Mouse (Mus musculus) erythroblast, adult 5-6 weeks (primary cell): Measurements from ENCODE around the gene Ubxn11. TPM values are rescaled to one million over a fixed set of nuclear protein-coding genes. Genes with fewer than 3 reads are reported as not detected.

Experiments
- ATAC-seq: replicated peaks from 2 replicates; pipeline ENCODE4 v1.8.0; 2016; ENCODE audit warnings: moderate number of reproducible peaks, mild to moderate bottlenecking, moderate TSS enrichment, inconsistent platforms; ENCODE audit not compliant: poor library complexity, low FRiP score, severe bottlenecking
- total RNA-seq, 2 experiments: library from RNA; stranded (forward) in 1 of 2; stranded (reverse) in 1 of 2; fragments of 150-400 nt in 1 of 2; fragments of 200-764, 138-1000 nt in 1 of 2; gene quantifications; 2 replicates each; pipeline versions ENCODE4 v1.2.3 to v1.2.4; 2015 to 2017; ENCODE audit warnings: low replicate concordance in 2 of 2

The Ubxn11 gene
- total RNA-seq (2015; ENCODE audit: low replicate concordance) (0.84 TPM in 1 of 2 replicates, not detected in the other), total RNA-seq (2017; ENCODE audit: low replicate concordance) (2.4 TPM in 1 of 2 replicates, not detected in the other)

DNA sequence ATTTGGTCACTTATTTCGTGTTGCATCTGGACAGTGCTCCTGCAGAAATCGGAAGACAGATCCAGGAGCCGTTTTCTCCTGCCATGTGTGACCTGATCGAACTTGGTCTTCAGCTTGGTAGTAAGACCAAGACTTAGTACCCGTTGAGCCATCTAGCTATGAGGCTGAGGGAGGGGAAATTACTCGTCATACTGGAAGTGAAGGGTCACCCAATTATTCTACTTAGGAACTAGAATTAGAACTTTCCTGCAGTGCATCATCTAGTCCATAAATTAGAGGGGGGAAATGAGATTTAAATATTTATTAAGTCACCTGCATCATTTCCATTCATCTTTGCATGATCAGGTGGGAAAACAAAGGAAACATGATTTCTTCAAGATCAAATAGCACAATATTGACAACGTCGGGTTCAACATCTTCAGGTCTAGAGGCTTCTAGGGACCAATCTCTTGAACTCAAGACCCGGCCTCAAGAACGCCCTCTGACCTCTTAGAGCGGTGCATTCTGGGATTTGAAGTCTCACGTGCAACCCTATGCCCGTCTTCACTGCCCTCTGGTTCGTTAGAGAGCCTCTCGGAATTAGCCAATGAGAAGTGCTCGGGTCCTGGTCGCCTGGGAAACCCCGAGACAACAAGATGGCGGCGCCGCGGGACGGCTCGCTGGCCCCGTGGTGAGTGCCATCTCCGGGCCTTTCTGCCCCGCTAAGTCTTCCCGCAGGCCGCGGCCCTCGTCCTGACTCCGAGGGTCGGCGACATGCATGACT is at the start of gene Ubxn11:
TSS of gene Ubxn11 (plus strand) at position 592 of the 763 bp plus-strand sequence.
- peak; percentile 99 for ATAC-seq

DNA sequence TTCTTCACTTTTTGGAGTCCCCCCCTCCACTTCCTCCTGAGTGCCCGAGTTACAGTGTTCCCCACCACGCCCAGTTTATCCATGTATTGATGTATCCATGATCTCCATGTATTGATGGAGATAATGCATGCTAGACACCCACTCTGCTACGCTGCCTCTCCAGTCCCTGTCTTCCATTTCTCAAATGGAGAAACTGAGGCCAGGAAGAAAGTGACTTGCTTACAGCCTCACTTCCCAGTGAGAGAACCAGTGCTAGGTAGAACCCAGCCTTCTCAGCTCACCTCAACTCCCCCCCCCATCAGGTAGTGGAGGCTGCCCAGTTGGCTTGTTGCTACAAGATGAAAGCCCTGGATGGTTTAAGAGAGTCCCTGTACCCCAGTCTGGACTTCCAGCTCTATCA is 48.8 kb upstream of the Ubxn11 start, which contains the start of gene Zfp683:
TSS of gene Zfp683 (plus strand) at position 301 of the 400 bp plus-strand sequence.
- no peak for ATAC-seq

DNA sequence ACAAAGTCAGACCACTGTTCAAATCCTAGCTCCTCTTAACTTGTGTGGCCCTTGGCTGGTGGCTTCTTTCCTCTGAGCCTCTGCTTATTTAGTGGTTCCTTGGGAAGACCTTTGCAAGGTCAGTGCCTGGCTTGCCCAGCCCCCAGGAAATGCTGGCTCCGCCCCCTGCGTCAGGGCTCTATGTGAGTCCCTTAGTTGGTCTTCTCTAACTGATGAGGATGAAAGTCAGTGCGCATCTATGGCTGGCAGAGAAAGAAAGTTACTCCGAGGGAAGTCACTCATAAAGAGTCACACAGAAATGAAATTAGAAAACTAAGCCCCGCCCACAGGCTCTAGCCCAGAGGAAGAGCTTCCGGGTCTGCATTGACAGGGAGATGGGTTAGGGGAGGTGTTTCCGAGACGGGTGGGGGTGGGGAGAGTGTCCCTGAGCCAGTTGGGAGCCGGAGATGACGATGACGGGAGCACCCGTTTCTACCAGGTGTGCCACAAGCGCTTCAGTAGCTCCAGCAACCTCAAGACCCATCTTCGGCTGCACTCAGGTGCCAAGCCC is 44.1 kb upstream of the Ubxn11 start:
- no peak for ATAC-seq

DNA sequence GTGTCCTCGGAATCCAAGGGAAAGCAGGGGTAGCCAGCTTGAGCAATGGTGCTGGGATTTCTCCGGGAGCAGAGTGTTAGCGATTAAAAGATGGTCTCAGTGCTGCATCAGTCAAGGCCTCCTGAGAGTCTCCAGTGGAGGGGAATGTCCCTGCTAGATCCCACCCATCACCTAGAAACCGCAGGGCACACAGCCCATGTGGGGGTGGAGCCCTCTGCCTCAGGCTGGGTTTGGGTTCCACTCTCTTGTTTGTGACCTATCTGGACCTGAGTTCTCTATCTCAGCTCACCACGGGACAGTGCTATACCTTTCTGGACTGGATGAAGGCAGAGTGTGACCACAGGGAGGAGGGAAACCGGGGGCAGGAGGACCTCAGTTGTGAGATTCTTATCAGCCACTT is 43.5 kb upstream of the Ubxn11 start:
- no peak for ATAC-seq

DNA sequence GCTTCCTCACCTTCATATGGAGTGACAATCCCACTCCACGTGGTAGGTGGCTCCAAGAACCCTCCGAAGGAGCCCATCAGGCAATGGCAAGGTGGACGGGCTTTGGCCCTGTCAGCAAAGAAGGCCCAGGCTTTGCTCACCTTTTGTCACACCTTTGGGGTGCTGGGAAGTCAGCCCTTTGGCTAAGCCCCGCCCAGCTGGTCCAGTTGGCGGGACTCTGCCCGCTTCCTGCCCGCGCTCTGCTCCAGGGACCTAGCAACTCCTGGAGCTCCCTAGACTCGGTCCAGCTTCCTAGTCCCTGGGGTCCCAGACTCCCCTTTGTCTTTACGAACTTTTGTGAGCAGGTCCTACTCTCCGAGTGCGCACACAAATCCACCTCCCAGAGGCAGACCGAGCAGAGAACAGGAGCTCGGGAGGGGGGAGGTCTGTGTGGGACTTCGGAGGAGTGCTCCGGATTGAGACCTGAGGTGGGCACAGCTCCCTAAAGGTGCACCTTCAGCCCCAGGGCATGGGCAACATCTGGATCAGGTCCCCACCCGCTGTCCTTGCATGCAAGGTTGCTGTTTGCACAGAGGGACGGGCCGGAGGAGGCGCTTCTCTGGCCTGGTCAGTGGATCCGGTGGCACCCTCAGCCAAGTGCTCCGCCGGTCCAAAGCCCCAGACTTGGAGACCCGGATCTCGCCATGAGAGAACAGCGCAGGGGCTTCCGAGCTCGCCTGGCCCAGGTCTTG is 42.1 kb upstream of the Ubxn11 start, which contains the start of gene Crybg2:
TSS of gene Crybg2 (plus strand) at position 681 of the 731 bp plus-strand sequence.
- ATAC-seq: no peak

DNA sequence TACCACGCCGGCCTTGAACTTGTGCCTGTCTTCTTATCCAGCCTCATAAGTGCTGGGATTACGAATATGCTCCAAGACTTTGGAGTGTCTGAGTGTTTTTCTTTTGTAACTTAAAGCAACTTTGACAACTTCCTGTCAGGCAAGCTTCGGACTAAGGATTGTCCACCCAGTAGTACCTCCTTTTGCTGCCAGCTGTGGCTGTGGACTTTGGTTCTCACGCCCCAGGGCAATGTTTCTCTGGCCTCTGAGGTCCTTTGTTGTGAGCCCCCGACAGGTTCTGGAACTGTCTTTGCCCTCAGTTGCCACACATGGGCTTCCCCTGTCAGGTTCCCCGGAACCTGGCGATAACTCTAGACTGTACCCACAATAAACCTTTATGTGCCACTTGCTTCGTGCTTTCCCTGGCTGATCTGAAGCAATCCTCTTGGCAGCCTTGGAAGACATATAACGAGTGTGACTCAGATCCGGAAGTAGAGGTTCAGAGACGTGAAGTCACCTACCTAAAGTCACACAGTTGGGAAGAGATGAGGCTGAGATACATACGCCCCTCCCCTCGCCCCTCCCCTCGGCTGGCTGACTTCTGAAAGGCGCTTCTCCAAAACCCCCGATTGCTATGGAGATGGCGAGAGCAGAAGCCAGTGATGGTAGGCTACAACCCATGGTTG is 41.1 kb upstream of the Ubxn11 start:
- no peak for ATAC-seq

DNA sequence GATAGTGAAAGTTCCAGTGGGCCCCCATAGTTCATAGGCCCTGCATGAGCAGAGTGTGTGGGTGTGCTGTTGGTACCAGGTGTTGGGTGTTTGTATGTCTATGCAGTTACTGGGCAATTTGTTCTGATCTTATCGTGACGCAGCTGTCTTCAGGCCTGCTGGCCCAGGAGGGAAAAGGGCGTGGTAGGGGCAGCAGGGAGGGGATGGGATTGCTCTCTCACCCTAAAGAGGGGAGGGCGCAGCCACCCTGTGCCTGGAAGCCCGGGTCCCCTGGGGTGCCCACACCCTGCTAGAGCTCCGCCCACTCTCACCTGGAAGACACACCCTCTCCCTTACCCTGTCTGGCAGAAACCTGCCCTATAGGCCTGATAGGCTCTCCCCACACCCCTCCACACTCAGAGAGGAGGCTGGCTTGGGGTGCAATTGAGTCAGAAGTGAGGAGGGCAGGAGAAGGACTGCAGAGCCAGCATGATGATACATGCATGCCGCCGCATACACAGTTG is 40.4 kb upstream of the Ubxn11 start:
- no peak for ATAC-seq

DNA sequence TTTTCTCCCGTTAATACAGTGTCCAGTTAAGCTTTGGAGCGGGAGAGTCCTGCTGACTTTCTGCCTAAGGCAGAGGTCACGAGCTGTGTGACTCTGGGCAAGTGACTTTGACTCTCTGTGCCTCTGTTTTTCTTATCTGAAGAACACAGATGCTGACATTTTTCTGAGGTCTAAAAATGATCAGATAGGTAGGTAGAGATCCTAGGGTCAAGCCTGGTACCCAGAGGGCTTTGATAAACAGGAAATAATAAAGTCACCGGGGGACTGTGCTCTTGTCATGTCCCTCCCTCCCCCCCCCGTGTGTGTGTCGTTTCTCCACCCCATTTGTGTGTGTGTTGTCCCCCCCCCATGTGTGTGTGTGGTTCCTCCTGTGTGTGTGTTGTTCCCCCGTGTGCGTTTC is 39.8 kb upstream of the Ubxn11 start:
- no peak for ATAC-seq

DNA sequence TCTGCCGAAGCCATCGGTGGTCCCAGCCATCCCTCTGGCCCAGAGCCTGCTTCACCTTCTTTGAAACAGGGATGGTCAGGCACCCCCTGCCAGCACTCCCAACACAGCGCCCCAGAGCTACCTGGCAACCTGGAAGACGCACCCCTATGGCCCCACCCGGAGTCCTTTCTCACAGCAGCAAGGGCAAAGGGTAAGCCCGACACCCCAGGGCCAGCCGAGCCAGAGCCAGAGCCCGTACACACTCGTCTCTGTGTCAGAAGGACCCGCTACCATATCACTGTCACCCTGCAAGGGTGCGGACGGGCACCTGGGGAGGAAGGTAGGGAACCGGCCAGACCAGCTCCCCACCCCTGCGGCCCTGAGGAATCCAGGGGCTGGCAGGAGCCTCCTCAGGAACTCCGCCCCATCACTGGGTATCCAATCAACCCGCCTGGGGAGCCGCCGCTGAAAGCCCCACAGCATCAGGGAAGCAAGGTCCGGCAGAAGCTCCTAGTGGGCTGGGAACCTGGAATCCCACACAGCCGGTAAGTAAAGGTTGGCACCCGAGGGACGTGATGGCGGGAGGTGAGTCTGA is 36.9 kb upstream of the Ubxn11 start:
- no peak for ATAC-seq

DNA sequence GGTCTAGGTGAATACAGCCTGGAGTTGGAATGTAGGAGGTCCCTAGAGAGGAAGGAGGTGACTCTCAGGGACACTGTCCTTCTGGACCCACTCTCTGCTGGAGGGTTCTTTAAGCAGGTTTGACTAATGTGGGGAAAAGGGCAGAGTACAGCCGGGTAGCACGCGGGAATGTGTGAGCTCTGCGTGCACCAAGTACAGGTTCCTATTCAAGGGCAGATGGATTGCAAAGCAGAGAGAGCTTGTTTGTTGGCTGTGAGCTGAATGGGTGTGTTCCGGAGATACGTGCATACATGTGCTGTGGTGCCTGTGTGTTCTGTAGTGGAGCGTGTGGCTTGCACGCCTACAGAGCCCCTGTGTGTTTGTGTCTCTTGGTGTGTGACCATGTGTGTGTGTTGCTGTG is 35.0 kb upstream of the Ubxn11 start:
- no peak for ATAC-seq

DNA sequence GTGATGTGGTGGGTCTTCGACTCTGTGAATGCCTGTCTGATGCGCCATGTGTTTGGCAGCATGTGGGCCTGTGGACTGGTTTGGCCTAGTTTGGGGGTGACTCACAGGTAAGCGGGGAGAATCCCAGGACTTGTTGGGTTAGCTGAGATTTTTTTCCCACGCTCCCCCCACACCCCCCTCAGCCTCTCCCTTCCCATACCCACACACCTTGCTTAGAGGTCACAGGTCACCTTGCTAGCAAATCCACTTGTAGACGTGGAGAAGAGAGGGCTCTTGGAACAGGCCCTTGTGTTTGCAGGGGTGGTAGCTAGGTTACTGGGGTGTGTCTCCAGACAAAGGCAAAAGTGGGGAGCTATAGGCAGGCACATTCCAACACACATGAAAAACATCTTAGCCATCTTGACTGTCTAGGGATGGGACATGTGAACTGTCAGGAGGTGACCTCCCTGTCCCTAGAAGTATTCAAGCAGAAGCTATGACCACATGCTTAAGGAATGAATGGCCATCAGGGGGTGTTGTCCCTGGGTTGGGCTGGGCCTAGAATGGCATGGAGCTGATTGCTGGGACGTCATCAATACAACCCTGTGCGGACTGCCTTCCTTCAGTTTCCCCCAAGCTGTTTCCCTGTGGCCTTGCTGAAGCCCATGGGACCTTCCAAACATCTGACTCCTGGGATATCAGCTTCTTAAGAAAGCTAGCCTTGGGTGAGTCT is 34.4 kb upstream of the Ubxn11 start:
- ATAC-seq: no peak

DNA sequence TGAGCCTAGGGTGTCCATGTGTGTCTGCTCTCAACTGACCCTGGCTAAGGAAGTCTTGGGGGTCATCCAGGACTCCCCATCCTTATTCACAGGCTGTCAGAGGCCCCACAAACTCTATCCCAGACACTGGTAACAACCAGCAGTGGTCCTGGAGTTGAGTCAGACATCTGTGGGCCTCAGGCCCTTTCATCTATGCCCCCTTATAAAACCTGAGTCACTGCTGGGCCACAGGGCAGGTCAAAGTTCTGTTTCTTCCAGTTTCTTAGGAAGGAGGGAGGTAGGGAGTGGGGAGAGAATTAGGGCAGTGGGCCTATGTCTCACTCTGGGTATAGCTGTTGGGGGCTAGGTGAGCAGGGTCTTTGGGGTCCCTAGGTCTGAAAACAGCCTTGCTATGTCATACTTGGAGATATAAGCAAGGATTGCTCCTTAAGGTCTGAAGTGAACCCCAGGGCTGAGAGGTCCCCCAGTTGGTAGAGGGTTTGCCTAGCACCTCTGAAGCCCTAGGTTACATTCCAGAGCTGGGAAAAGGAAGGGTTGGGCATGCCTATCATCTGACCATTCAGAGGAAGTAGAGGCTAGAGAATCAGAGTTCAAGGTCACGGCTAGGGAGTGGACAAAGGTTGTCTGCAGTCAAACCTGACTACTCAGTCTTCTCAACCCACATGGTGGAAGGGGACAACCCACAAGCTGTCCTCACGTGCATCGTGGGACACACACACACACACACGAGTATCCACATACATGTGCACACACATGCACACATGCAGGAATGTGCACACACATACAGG is 33.4 kb upstream of the Ubxn11 start:
- ATAC-seq: no peak

DNA sequence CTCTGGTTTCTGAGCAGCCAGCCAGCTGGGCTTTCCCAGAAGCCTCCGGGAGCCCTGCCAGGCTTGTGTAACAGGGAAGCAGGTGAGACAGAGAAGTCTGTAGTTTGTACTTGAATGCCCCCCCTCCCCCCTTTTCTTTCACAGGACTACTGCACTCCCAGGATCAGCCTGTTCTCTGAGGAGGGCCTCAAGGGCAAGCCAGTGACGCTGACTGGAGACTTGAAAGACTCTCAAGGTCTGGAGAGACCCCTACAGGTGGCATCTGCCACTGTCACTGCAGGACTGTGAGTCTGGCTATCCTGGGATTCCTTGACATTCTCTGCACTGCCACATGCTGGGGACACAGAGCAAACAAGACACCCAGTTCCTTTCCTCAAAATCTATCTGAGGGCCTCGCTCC is 23.7 kb upstream of the Ubxn11 start:
- ATAC-seq: no peak

DNA sequence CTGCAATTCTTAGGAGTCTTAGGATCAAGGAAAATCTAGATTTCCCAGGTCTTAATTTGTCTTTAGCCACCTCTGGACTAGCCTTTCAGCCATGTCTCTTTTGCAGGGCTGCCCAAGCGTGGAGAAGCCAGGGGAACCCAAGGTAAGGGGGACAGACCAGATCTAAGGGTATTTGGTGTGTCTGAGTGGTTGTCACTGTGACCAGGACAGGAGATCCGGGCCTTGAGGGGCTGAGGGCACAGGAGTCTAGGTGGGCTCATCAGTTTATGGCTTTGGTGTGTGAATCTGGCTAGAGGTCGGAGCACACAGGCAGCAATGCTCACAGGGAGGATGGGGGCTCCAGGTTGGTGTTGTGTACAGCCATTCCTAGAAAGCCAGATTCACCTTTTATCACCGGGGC is 21.7 kb upstream of the Ubxn11 start:
- no peak for ATAC-seq

DNA sequence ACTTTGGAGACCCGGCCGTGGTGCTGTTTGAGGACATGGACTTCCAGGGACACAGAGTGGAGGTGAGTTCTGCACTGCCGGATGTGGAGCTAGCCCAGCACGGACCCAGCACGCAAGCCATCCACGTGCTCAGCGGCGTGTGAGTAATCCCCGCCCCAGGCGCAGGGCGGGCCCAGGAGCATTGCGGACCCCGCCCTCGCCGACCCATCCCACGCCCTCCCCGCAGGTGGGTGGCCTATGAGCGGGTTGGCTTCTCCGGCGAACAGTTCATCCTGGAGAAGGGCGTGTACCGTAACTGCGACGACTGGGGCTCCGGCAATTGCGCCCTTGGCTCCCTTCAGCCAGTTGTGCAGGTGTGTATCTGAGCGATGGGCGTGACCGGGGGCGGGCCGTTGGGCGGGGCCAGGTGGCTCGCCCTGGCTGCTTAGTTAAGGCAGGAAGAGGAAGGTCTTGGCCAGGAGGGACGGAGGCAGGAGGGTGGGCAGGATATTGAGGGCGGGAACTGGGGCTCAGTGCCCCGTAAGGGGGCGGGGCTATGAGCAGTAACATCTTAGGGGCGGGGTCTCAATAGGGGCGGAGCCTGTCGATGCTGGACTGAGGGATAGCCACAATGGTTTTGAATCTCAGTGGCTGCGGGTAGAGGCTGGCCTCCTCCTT is 20.5 kb upstream of the Ubxn11 start:
- peak; percentile 66 for ATAC-seq

DNA sequence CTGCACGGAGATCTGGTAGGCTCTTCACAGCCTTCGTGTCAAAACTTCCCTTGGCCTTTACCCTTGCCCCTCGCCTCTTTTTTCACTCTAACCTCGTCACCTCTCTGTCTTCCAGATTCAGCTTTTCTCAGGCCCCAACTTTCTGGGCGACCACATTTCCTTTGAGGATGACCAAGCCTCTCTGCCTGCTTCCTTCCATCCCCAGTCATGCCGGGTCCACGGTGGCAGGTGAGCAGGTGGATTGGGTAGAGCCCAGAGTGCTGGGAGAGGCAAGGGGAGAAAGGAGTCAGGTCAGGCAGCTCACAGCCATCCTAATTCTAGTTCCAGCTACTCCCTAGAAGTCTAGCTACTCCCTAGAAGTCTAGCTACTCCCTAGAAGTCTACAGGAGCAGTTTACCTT is 19.9 kb upstream of the Ubxn11 start:
- ATAC-seq: no peak

DNA sequence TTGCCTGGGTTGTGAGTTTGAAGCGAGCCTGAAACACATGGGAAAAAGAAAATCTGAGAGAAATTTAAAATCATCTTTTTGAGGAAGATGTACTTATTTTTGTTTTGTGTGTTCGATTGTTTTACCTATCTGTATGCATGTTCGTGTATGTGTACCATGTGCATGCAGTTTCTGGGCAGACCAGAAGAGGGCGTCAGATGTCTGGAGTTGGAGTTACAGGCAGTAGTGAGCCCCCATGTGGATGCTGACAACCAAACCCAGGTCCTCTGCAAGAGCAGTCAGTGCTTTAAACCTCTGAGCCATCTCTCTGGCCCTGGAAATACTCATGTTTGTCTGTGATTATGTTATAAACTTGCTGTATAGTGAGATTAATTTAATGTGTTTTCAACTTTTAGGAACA is 17.4 kb upstream of the Ubxn11 start:
- ATAC-seq: no peak

DNA sequence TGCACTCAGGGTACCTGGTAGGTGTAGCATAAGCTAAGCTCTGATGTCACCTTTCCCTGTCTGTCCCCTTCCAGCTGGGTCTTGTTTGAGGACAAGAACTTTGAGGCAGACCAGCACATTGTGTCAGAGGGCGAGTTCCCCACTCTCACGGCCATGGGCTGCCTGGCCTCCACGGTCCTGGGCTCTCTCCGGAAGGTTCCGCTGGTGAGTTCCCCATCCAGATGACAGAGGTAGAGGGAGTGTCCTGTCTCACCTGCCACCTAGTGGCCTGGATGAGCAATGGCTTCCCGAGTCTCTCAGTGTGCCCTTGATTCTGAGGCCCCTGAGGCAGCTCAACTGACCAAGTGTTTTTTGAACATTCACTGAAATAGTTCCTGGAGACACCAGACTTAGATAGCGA is 15.0 kb upstream of the Ubxn11 start:
- ATAC-seq: peak; percentile 81
